Mouse (Mus musculus) frontal cortex, adult (tissue): ENCODE measurements at regions not wholly inside any gene's neighbourhood (a gene's known extent, or its start where the extent isn't known, plus 50 kb on each side); places are given as distances from the start of the nearest gene placed in this dataset.

ENCODE experiments used
- ATAC-seq: cut with Nextera tagmentation; 2 replicates; pipeline ENCODE4 v1.9.2; 2017; ENCODE audit warnings: mild to moderate bottlenecking, moderate library complexity, mixed read lengths; ENCODE audit not compliant: low TSS enrichment

GRCm38 (mm10) chr1:48535044-48535443 is 1642.4 kb upstream of the Slc39a10 start:
- peak; percentile 85 for ATAC-seq

GRCm38 (mm10) chr1:48533326-48533725 is 1640.7 kb upstream of the Slc39a10 start:
- no peak for ATAC-seq

- no peak for ATAC-seq
Measured at GRCm38 (mm10) chr1:48488756-48489155, 1596.1 kb upstream of the Slc39a10 start.

- no peak for ATAC-seq
Measured at GRCm38 (mm10) chr1:48459928-48460327, 1567.3 kb upstream of the Slc39a10 start.
